Mouse (Mus musculus) urinary bladder, postnatal 14 days (tissue): ENCODE measurements at regions not wholly inside any gene's neighbourhood (a gene's known extent, or its start where the extent isn't known, plus 50 kb on each side); places are given as distances from the start of the nearest gene placed in this dataset.

ENCODE experiments used
- DNase-seq: peaks from one replicate; pipeline ENCODE4 v3.0.0; 2021; ENCODE audit warnings: low spot score

DNA sequence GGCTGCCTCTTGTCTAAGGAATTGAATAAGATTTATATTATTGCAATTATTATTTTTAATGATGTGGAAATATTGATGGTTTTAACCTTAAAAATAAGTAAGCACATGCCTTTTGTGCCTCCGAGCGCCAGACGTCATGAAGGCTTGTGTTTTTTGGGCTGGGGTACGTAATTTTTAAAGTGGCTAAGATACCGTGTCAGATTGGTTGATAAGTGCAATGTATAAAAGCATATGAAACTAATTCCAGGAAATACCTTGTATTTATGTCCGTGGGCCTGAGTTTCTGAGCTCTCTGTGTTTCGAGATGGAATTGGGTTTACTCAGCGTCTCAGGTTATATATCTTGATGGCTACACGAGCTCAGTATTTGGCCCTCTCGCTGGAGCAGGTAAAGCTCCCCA is 414.7 kb downstream of the Med13l start:
- DNase-seq: no peak

DNA sequence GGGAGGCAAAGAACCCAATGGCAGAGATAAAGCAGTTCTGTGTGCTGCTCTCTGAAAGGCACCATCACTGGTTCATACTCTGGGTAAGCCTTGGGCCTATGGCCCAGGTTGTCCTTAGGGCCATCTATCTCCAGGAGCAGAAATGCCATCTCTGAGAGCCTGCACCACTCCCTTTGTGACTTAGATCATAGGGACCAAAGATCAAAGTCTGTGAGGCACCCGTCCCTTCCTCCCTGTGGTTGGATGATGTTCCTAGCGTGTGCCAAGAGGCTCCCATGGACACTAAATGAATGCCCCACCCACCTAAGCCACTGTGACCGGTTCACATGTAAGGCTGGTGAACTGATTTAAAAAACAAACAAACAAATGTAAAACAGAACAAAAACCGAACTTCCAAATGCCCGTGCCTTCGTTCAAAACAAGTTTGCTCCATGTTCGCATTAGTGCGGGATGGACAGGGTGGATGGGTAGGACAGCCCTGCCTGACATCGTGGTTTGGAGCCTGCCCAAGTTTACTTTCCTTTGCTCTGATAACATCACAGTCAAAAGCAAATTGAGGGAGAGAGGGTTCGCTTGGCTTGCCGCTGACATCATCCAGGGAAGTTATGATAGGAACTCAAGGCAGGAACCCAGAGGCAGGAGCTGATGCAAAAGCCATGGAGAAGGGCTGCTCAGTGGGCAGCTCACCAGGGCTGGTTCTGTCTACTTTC is 418.6 kb downstream of the Med13l start:
- peak; percentile 44 for DNase-seq

DNA sequence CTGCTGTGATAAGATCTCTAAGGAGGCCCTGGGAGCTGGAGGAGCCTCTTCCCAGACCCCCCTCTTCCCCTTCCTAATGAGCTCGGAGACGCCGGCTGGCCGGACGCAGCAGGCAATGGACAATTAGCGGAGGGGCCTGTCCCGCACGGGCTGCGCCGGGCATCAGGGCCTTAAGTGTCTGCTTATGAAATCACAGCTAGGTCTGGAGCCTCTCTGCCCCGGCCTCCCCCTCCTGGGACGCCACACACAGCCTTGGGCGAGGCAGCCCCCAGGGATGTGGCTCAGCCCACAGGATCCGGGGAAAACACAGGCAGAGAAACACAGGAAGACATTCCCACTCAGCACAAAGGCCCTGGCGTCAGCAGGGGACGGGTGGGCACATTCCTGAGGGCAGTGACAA is 420.6 kb downstream of the Med13l start:
- DNase-seq: no peak

DNA sequence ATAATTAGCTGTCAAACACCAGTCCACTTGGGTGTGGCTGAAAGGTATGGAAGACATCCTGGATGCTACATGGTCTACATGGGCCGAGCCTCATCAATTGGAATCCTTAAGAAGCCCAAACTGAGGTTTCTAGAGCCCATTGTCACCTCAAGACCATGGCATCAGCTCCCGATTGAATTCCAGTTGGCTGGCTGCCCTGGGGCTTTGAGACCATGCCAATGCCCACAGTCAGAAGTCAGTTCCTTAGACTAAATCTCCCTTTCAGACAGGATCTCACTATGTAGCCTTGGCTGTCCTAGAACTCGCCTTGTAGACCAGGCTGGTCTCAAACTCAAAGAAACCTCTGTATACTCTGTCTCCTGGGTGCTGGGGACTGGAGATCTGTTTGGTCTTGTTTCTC is 423.8 kb downstream of the Med13l start:
- no peak for DNase-seq

DNA sequence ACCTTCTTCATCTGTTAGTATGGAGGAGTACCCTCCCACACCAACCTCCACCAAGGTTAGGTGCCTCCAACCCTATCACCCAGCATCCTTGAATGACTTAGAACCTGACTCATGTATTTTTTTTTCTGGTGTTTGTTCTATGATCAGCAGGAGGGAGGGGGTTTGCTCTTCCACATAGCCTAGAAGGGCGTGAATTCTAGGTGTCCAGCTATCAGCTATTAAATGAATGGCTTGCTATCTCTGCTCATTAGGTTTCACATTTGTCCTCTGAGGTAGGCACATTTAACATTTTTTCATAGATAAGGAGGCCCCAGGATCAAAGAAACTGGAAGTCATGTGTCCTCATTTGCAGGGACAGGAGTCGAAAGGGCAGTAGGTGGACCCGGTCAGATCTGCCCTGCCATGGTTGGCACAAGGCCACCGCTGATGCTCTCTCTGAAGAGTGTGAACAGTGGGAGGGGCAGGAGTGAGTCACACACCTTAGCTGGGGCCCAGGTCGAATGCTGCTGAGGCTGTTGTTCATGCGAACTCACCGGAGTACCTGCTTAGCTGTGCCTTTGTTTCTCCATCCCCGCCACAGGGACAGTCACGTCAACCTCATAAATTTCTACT is 424.4 kb downstream of the Med13l start:
- peak; percentile 76 for DNase-seq

DNA sequence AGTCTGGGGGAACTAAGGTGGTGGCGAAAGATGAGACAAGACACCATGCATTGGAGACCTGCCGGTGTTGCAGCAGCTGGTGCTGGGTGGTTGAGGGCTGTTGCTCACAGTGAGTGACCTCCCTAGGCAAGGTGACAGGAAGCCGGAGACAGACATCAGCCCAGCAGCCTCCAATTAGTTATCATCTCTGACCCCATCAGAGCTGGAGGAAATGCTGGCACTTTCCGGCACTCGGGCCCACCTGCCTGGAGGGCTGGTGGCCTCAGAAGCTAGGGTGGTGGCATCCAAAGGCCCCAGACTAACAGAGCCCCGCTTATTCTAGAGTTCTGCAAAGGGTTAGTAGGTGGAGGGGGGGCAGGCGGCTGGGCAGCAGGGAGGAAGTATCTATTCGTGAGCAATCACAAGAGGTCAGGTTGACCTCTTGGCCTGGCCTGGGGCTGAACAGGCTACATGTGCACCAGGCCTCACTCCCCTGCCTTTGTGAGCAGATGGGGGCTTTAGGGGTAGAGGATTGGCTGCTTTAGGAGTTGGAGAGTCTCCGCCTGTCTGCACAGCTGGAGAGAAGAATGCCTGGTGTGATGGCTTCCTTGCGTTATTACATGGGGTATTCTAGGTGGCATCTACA is 427.0 kb downstream of the Med13l start:
- no peak for DNase-seq

DNA sequence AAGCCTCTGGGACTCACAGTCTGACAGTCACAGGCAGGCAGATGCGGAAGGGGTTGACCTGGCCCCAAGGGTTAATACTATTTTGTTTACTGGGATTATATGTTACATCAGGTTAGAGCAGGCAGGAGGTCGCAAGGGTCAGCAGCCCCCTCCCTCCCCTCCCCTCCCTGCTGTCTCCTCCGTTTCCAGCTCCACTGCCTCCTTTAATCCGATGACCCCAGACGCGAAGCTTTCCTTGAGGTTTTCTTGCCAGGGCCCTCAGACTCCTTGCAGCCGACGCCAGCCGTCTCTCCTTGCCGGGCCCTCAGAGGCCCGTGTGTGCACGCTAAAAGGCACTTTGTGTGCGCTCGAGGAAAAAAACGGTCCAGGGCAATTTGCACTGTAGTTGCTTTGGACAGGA is 438.6 kb downstream of the Med13l start:
- DNase-seq: no peak

DNA sequence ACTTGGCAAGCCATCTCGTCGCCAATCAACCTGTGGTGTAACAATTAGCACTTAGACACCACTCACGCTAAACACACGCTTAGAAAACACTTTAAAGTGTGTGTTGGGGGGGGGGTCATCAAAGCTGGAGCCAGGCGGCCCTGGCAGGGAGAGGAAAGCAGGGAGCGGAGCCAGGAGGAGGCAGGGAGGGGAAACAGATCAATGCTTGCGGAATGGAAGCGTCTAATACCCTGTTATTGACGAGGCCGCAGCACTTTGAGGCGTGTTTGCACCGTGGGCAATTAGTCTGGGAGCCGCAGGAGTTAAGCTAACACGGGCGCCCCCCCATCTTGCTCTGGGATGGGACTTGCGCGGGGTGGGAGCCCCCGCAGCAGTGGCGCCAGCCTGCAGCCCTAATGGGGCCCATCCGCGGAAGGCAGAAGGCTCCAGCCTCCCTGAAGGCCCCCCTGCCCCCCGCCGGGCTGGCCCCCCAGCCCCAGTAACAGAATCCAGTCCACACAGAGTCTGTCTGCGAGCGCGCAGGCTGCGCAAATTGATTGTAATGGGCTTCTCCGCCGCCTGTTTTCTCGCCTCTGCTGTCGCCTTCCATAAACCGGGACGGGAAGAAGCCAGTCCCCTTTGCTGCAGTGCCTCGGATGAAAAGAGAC is 445.5 kb downstream of the Med13l start:
- DNase-seq: no peak

DNA sequence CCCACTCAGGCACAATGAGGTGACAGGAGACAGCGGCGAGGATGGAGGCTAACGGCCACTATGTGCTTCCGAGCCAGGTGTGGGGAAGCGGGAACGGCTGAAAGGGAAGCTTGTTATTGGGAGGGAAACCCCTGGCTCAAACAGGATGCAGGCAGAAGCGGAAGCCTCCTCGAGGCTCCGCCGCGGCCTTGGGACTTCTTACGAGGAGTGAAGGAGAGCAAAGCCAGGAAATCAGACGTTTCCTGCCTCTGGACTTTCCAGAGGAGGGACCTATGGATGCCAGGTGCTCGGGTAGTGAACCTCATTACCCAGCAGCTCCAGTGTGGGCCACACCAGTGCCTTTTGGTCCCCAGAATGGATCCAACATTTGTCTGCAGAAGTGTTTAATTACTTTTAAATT is 449.6 kb downstream of the Med13l start:
- DNase-seq: no peak

DNA sequence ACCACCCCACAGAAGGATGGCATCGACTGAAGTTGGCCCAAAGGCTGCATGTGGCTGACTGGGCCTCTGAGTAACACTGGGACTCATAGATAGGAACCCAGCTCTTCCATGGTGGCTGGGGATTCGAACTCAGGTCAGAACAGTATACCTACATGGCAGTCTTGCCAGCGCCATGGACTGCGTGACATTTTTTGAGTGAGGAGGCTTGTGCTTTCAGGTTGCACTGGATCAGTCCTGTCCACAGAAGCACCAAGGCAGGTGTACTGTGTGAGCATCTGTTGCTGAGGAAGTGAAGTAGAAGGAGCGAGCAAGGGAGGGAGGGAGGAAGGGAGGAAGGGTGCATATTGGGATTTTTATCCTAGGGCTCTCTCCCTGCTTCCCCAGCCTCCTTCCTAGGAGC is 454.7 kb downstream of the Med13l start:
- no peak for DNase-seq

DNA sequence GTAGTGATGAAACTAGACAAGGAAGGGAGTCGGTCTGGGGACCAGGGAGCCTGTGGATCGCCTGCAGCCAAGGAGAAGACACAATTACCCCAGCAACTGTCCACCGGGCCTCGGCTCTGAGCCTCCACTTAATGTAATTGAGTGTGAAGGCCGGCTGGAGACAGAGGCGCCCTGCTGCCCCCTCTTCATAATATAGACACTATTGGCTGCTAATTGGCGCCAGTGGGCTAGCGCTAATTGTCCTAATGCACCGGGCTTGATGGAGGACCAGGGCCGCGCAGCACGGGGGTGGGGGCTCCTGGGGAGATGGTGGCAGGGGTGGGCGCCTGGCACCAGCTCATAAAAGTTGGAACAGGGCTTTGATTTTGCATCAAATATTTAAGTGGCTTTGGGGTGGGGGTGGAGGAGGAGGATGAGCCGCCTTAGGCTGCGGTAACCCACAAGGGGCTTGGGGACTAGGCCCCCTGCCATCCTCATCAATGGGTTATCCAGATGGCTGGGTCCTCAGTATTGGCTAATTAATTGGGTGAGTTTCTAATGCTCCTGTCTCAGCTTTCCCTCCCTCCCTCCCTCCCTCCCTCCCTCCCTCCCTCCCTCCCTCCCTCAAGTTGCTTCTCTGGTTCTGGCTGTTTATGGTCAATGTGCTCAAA is 455.3 kb downstream of the Med13l start:
- DNase-seq: no peak

DNA sequence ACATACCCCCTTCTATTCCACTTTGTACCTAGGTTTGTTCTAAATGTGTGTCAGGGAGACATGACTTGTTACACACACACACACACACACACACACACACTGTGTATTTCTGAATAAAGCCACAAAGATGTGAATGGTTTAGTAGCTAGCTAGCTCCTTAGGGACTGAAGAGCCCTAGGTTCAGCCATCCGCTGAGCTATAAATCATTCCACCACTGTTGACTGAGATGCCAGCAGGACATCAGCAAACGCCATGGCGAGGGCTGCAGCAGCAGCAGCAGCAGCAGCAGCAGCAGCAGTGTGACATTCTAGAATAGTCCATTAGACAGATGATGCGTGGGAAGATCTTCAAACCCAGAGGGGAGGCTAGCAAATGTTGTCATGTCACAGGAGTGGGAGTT is 455.9 kb downstream of the Med13l start:
- no peak for DNase-seq

DNA sequence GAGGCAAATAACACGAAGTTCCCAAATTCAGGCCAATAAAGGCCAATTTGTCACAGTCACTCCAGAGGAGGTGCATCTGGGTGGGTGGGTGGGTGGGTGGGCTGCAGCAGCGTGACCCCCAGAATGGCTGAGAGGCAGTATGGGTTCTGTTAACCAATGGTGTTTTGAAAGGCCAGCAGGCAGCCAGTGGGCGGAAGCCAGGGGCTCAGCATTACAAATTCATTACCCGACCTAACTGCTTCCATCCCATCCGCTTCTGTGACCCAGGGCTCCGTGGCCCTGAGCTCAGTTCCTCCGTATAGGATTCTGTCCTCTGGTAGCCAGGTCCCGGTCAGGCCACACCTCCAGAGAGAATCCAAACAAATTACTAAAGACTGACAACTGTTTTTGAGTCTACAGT is 463.5 kb downstream of the Med13l start:
- DNase-seq: no peak

DNA sequence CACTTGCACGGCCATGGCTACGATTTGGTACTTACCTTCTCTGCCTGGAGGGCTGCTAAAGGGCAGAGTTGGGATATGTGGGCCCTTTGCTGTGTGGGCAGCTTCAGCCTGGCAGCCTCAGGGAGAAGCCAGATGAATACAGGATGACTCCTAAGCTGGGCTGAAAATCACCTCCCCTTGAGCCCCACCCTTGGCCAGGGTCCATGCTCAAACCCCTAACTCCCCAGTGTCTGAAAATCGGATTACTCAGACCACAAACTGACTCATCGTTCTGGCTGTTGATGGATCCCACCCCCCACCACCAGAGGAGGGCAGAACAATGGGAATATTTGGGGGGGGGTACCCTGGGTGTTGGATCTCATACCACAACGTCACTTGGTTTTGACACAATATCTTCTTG is 471.6 kb downstream of the Med13l start:
- DNase-seq: no peak

DNA sequence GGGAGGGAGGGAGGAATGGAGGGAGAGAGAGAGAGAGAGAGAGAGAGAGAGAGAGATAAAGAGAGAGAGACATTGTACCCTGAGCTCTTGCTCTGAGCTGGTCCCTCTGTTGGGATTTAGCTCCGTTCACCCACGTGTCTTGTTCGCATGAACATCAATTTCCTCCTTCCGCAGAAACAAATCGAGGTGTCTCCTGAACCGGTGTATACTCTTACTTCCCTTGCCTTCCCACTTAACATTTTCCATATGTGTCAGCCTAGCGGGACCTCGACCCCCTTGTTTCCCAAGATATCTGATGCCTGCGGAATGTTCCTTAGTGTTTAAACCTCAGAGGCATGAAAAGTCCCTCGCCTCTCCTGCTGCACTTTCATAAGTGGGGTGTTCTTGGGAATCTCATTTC is 484.1 kb downstream of the Med13l start:
- DNase-seq: no peak

DNA sequence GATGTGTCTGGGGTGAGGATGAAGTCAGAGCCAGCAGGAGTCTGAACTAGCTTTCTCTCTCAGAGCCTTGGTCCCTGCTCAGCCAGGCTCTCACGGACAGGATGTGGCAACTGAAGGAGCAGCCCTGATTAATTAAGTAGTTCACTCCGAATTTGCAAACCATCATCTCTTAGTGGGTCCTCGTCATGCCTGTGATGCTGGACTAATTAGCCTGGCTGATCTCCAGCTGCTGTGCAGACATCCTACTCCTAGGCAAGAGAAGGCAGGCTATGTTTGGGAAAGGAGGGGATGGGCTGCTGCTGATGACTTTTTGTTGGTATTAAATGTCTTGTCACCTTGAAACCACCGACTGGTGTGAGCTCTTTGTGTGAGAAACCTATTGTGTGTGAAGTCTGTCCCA is 487.1 kb downstream of the Med13l start:
- no peak for DNase-seq

DNA sequence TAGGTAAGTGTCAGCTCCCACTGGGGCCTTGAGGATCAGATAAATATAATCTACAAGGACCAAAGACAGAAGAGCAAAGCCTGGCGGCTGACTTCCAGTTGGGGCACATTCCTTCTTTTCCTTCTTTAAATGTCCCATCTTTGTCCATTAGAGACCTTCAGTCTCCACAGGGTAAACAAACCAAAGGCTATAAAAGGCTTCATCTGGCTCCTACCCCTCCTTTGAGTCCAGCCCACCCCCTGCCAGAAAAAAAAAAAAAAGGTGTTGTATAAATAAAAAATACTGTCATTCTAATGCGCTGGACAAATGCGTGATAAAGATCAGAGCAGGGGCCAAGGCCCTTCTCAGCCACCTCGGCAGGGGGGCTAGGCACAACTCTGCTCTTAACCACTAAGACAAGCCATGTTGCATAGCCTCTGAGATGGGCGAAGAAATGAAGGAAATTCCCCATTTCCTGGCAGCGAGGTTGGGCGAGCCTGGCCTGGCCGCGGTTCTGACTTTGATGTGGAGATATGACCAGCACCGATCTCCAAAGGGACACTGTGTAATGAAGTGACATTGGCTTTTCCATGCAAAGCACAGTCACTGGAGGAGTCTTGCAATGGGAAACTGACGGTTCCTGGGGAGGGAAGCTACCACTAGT is 492.0 kb downstream of the Med13l start:
- DNase-seq: peak; percentile 30

DNA sequence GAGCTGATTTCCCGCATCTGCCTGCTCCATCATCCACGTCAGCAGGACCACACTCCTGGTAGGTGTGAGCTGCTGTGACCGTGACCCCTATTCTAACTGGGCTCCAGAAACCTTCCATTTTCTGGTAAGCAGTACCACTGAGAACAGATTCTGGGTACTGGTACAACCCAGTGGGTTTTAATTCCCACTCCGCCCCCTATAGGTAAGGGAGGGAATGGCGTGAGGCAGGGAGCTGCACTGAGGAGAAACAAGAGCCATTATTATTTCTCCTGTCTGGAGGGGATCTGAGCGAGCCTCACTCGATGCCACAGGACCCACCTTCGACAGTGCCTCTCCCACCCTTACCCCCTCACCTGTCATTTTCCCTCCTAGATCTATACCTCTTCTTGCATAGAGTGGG is 493.3 kb downstream of the Med13l start:
- DNase-seq: no peak

DNA sequence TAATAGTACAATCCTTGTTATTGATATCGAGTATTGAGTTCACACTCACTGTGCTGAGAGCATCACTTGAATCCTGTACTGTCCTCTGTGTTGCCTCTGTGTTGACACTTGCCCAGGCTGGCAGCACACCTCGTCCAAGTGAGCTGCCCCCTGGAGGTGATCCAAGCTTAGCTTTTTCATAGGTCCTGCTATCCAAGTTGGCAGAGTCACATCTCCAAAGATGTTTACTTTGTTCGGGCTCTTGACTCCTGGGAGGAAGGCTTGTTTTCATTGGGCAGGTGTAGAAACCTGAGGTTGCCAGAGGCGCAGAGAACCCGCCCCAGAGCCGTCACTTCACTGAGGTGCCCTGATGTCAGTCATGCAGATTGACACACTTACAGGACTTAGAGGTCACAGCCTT is 493.9 kb downstream of the Med13l start:
- DNase-seq: no peak

DNA sequence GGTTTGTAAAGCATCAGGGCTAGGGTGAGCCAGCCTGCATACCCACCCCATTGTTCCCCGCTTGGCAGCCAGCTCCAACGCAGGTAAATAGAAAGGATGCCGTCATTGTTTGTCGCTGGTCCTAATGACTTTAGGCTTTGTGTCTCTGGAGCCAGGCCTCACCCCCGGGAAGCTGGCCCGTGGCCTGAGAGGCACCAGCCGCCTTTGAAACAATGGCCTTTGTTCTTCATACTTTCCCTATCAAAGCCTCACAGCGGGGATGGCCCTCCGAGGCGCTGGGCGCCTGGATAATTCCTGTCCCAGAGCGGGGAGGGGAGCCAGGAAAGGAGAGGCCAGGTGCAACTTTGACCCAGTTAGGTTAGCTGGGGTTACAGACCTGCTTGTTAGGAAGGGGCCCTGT is 495.0 kb downstream of the Med13l start:
- peak; percentile 21 for DNase-seq

DNA sequence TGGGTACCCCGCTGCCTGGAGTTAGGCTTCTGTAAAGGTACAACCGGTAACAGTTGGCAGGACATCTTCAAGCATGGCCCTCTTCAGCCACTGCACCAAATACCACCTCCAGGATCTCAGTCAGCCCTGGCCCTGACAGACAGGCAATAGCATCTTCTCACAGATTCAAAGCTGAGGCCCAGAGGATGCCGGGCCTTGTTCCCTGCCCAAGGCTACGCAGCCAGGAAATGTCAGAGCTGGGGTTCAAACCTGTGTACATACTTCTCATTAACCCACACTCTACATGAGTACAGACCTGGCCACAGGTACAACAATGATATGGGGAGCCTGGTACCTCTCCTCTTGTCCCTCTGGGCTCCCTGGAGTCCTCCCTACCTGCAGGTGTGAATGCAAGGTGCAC is 497.3 kb downstream of the Med13l start:
- DNase-seq: no peak

DNA sequence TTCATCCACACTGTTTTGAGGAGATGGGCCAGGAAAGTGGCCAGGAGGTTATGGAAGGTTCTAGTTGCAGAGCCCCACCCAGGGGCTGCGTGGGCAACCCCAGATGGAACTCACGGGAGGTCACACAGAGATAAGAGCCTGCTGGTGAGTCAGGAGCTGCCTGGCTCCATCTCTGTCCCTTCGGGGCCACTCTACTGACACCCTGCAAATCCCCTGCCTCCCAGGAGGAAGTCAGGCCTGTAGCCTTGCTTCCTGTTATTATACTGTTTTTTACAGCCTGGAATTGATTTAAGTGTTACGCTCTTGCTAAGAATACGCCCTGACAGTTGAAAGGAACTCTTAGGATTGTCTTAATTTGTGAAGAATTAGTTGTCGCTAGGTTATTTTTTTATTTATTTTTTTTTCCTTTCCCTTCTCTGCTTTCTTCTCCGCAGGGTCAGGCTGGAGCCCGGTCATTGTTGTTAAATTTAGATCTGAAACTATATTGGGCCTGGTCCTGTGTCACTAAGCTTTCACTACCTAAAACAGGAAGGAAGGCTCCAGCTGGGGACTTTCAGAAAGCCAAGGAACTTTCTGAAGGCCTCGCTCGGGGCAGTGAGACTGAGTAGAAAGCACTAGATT is 497.9 kb downstream of the Med13l start:
- DNase-seq: no peak
